Mouse (Mus musculus): ENCODE measurements around the gene Myh14. TPM values are rescaled to one million over a fixed set of nuclear protein-coding genes. Genes with fewer than 3 reads are reported as not detected.

The Myh14 gene
- polyA plus RNA-seq, 1 experiment, result 56.2 TPM

- Histone ChIP-seq H3K4me3 (replicated peaks; ENCODE audit: insufficient read depth, low read depth, low read length) (no peak overlapping the region), H3K4me1 (ENCODE audit: control insufficient read depth, insufficient read depth, low read length) (no peaks in the 10 kb centered on the region; the same call in 1 of the 2 replicates), H3K27me3 (ENCODE audit: control insufficient read depth, insufficient read depth, low read length) (no peaks in the 10 kb centered on the region), H3K27ac (ENCODE audit: insufficient read depth, low read length) (no peak overlapping the region)
- DNase-seq, result no peak
- WGBS, result 78% methylated on average over 8 of the region's 8 CpGs
- TF ChIP-seq CTCF (IDR thresholded peaks at IDR 0.05; ENCODE audit: borderline replicate concordance, insufficient read depth, low read depth, low read length) (no peak), POLR2A (IDR thresholded peaks at IDR 0.05; ENCODE audit: borderline replicate concordance, insufficient read depth, low read length) (no peak)
These were observed 32.3 kb upstream of the Myh14 start for GRCm38 (mm10) chr7:44702985-44703384.

DNA sequence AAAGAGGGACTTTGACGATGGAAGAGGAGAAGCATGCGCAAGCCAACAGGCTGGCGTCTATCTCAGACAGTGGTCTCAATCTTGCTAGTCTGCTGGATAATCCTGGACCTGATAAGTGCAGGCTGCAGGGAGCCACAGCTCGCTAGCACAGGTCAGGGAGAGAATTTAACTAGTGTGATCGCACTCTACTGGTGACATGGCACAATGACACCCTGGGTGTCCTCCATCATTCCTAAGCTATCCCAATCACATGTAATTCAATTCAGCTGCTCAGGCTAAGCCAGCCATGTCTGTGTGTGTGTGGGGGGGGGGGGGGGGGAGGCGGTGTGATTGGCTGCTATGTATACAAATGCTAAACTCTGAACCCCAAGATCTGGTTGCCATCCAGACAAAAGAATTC is 31.3 kb upstream of the Myh14 start:
- peak; percentile 76 to 78 for DNase-seq
- no peak for TF ChIP-seq POLR2A (IDR thresholded peaks at IDR 0.05; ENCODE audit: borderline replicate concordance, insufficient read depth, low read length)
- peak; percentile 85 for TF ChIP-seq CTCF (IDR thresholded peaks at IDR 0.05; ENCODE audit: borderline replicate concordance, insufficient read depth, low read depth, low read length)
- Histone ChIP-seq H3K4me1 (ENCODE audit: control insufficient read depth, insufficient read depth, low read length) (peaks cover 7% of the 10 kb centered on the region), H3K27me3 (ENCODE audit: control insufficient read depth, insufficient read depth, low read length) (no peaks in the 10 kb centered on the region), H3K27ac (ENCODE audit: insufficient read depth, low read length) (no peak overlapping the region), H3K4me3 (replicated peaks; ENCODE audit: insufficient read depth, low read depth, low read length) (no peak overlapping the region)
- WGBS, result 10% methylated on average over 6 of the region's 6 CpGs

DNA sequence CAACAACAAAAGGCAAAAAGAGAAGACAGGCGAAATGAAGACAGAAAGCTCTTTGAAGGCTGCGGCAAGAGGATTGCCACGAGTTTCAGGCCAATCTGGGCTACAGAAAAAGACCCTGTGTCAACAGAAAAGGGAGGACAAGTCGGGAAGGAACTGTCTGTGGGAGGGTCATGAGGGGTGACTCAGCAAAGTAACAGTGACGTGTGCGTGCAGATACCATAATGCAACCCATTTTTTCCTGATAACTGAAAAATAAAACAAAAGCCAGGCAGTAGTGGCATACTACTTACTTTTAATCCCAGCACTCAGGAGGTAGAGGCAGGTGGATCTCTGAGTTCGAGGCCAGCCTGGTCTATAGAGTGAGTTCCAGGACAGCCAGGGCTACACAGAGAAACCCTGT is 27.3 kb upstream of the Myh14 start:
- H3K4me3 ChIP-seq (replicated peaks; ENCODE audit: insufficient read depth, low read depth, low read length), result no peak overlapping the region
- H3K4me1 ChIP-seq (ENCODE audit: control insufficient read depth, insufficient read depth, low read length), result peaks cover 10% of the 10 kb centered on the region
- H3K27me3 ChIP-seq (ENCODE audit: control insufficient read depth, insufficient read depth, low read length), result no peaks in the 10 kb centered on the region
- TF ChIP-seq CTCF (IDR thresholded peaks at IDR 0.05; ENCODE audit: borderline replicate concordance, insufficient read depth, low read depth, low read length), result no peak
- no peak for TF ChIP-seq POLR2A (IDR thresholded peaks at IDR 0.05; ENCODE audit: borderline replicate concordance, insufficient read depth, low read length)
- H3K27ac ChIP-seq (ENCODE audit: insufficient read depth, low read length), result no peak overlapping the region
- DNase-seq, result no peak
- 84% methylated on average over 7 of the region's 7 CpGs for WGBS

DNA sequence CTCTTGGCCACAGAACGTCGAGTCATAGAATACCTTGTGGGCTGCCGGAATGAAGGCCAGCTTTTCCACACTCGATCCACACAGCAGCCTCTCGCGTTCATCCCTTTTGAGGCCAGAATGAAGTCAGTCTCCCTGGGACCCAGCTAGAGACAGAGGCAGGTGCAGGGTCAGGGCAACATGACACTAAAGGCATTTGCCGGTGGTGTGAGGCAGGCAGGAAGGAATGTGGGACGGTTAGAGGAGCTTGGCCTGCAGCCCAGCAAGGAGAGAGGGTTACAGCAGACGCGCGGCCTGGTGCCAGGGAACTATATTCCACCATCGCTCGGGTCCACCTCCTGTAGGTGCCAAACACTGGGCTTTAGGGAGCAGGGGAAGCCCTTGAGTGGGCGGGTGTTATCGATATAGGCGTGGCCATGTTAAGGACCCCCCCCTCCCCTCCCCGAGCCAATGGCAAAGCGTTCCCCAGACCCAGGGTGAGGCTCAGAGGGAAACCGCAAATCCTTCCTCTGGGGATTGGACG is 26.6 kb upstream of the Myh14 start:
- peak; percentile 78 to 81 for DNase-seq
- peaks cover 10% of the 10 kb centered on the region for H3K4me1 ChIP-seq (ENCODE audit: control insufficient read depth, insufficient read depth, low read length)
- WGBS, result 15% methylated on average over 20 of the region's 20 CpGs
- H3K27me3 ChIP-seq (ENCODE audit: control insufficient read depth, insufficient read depth, low read length), result no peaks in the 10 kb centered on the region
- TF ChIP-seq POLR2A (IDR thresholded peaks at IDR 0.05; ENCODE audit: borderline replicate concordance, insufficient read depth, low read length) (no peak), CTCF (IDR thresholded peaks at IDR 0.05; ENCODE audit: borderline replicate concordance, insufficient read depth, low read depth, low read length) (no peak)
- no peak overlapping the region for H3K27ac ChIP-seq (ENCODE audit: insufficient read depth, low read length)
- no peak overlapping the region for H3K4me3 ChIP-seq (replicated peaks; ENCODE audit: insufficient read depth, low read depth, low read length)

DNA sequence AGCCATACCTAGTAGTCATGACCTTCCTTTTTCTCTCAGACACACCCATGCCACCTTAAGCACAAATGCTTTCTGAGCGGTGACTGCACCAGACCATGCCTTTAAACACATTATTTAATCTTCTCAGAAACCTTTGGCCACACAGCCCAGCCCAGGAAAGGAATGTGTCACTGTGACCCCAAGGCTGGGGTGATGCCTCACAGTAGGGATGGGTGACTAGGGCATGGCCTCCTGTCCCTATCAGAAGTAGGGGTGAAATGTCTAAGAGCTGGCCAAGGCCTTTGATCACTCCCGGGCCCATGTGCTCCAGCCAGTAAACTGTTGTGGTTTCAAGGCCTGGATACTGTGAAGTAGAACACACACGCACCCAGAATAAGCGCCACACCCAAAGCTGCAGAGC is 24.6 kb upstream of the Myh14 start:
- no peaks in the 10 kb centered on the region for H3K27me3 ChIP-seq (ENCODE audit: control insufficient read depth, insufficient read depth, low read length)
- H3K27ac ChIP-seq (ENCODE audit: insufficient read depth, low read length), result no peak overlapping the region
- H3K4me3 ChIP-seq (replicated peaks; ENCODE audit: insufficient read depth, low read depth, low read length), result no peak overlapping the region
- WGBS, result 95% methylated on average over 4 of the region's 4 CpGs
- DNase-seq, result no peak
- TF ChIP-seq CTCF (IDR thresholded peaks at IDR 0.05; ENCODE audit: borderline replicate concordance, insufficient read depth, low read depth, low read length) (no peak), POLR2A (IDR thresholded peaks at IDR 0.05; ENCODE audit: borderline replicate concordance, insufficient read depth, low read length) (no peak)
- peaks cover 10% of the 10 kb centered on the region for H3K4me1 ChIP-seq (ENCODE audit: control insufficient read depth, insufficient read depth, low read length)

- 76% methylated on average over 10 of the region's 10 CpGs for WGBS
- no peak for DNase-seq
- peaks cover 10% of the 10 kb centered on the region for H3K4me1 ChIP-seq (ENCODE audit: control insufficient read depth, insufficient read depth, low read length)
- H3K27ac ChIP-seq (ENCODE audit: insufficient read depth, low read length), result no peak overlapping the region
- TF ChIP-seq POLR2A (IDR thresholded peaks at IDR 0.05; ENCODE audit: borderline replicate concordance, insufficient read depth, low read length) (no peak), CTCF (IDR thresholded peaks at IDR 0.05; ENCODE audit: borderline replicate concordance, insufficient read depth, low read depth, low read length) (no peak)
- H3K4me3 ChIP-seq (replicated peaks; ENCODE audit: insufficient read depth, low read depth, low read length), result no peak overlapping the region
- no peaks in the 10 kb centered on the region for H3K27me3 ChIP-seq (ENCODE audit: control insufficient read depth, insufficient read depth, low read length)
These were observed 23.0 kb upstream of the Myh14 start for GRCm38 (mm10) chr7:44693427-44694175.

GRCm38 (mm10) chr7:44689331-44689730 is 18.7 kb upstream of the Myh14 start:
- Histone ChIP-seq H3K4me1 (ENCODE audit: control insufficient read depth, insufficient read depth, low read length) (no peaks in the 10 kb centered on the region; the same call in 1 of the 2 replicates), H3K27ac (ENCODE audit: insufficient read depth, low read length) (no peak overlapping the region), H3K4me3 (replicated peaks; ENCODE audit: insufficient read depth, low read depth, low read length) (no peak overlapping the region), H3K27me3 (ENCODE audit: control insufficient read depth, insufficient read depth, low read length) (no peaks in the 10 kb centered on the region)
- DNase-seq, result peak; percentile 72 to 83
- 38% methylated on average over 7 of the region's 7 CpGs for WGBS
- TF ChIP-seq POLR2A (IDR thresholded peaks at IDR 0.05; ENCODE audit: borderline replicate concordance, insufficient read depth, low read length) (no peak), CTCF (IDR thresholded peaks at IDR 0.05; ENCODE audit: borderline replicate concordance, insufficient read depth, low read depth, low read length) (no peak)

- WGBS, result 75% methylated on average over 3 of the region's 3 CpGs
- DNase-seq, result peak in 1 of 2 experiments; percentile 48
These were observed 18.2 kb upstream of the Myh14 start for GRCm38 (mm10) chr7:44688890-44689289.

More at GRCm38 (mm10) chr7:44688890-44689289, 18.2 kb upstream of the Myh14 start:
- Histone ChIP-seq H3K27ac (ENCODE audit: insufficient read depth, low read length) (no peak overlapping the region), H3K4me1 (ENCODE audit: control insufficient read depth, insufficient read depth, low read length) (no peaks in the 10 kb centered on the region; the same call in 1 of the 2 replicates), H3K4me3 (replicated peaks; ENCODE audit: insufficient read depth, low read depth, low read length) (no peak overlapping the region), H3K27me3 (ENCODE audit: control insufficient read depth, insufficient read depth, low read length) (no peaks in the 10 kb centered on the region)
- TF ChIP-seq POLR2A (IDR thresholded peaks at IDR 0.05; ENCODE audit: borderline replicate concordance, insufficient read depth, low read length) (no peak), CTCF (IDR thresholded peaks at IDR 0.05; ENCODE audit: borderline replicate concordance, insufficient read depth, low read depth, low read length) (peak; percentile 43; the same call in 1 of the 2 replicates)
